Mouse (Mus musculus) lung, embryonic 15.5 days (tissue): ENCODE measurements around the gene Lrrc47. TPM values are rescaled to one million over a fixed set of nuclear protein-coding genes. Genes with fewer than 3 reads are reported as not detected.

Source experiments
- ATAC-seq: fragments of 200-750 bp; cut with Nextera tagmentation; 2 replicates; pipeline ENCODE4 v1.8.0; 2017; ENCODE audit warnings: moderate number of reproducible peaks, borderline replicate concordance; ENCODE audit not compliant: low FRiP score, low TSS enrichment; ENCODE audit errors: extremely low read depth
- H3K27ac ChIP-seq: fragments of 300-500 bp; sonication (generic); 2 replicates; pipeline ENCODE4 v1.5.1; 2015; ENCODE audit warnings: moderate library complexity, mild to moderate bottlenecking, inconsistent platforms
- H3K27me3 ChIP-seq: fragments of 300-500 bp; sonication (generic); 2 replicates; pipeline ENCODE4 v1.6.1; 2015; ENCODE audit warnings: inconsistent platforms
- H3K36me3 ChIP-seq: fragments of 300-500 bp; sonication (generic); 2 replicates; pipeline ENCODE4 v1.6.1; 2015; ENCODE audit warnings: inconsistent platforms
- H3K4me1 ChIP-seq: fragments of 300-500 bp; sonication (generic); 2 replicates; pipeline ENCODE4 v1.6.1; 2015; ENCODE audit warnings: inconsistent platforms
- H3K4me2 ChIP-seq: fragments of 300-500 bp; sonication (generic); 2 replicates; pipeline ENCODE4 v1.6.1; 2015; ENCODE audit warnings: inconsistent platforms, mild to moderate bottlenecking, moderate library complexity
- H3K4me3 ChIP-seq: fragments of 300-500 bp; sonication (generic); 2 replicates; pipeline ENCODE4 v1.5.1; 2015; ENCODE audit warnings: mild to moderate bottlenecking, inconsistent platforms
- H3K9ac ChIP-seq: fragments of 300-500 bp; sonication (generic); 2 replicates; pipeline ENCODE4 v1.6.1; 2015; ENCODE audit warnings: inconsistent platforms
- H3K9me3 ChIP-seq: fragments of 300-500 bp; sonication (generic); 2 replicates; pipeline ENCODE4 v1.6.1; 2016; ENCODE audit warnings: inconsistent platforms
- WGBS: fragments of 180-500 bp; shearing (Covaris S2); methylation state at CpG from one replicate; pipeline ENCODE4 v1.1.7; 2015; 5-methylcytosine and 5-hydroxymethylcytosine counted together
- polyA plus RNA-seq: library from polyadenylated mRNA; unstranded; fragments of >200 nt; fragmentation: Nextera tagmentation; extraction: Ambion mirVana; gene quantifications from 2 replicates; pipeline ENCODE4 v1.2.1, GENCODE M21; 2015

Gene Lrrc47
- 18.0 and 19.5 TPM in 2 replicates for polyA plus RNA-seq

DNA sequence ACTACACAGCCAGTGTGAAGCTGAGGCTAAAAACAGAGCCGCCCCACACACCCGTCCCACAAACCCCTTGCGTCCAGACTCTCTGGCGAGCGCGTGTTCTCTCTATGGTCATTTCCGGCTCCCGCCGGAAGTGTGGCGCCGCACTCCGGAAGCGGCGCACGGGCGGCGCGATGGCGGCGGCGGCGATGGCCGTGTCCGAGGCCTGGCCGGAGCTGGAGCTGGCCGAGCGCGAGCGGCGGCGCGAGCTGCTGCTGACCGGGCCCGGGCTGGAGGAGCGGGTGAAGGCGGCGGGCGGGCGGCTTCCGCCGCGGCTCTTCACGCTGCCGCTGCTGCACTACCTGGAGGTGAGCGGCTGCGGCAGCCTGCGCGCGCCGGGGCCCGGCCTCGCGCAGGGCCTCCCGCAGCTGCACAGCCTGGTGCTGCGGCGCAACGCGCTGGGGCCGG lies at the start of gene Lrrc47:
Lrrc47 (plus strand) TSS at position 86 of the 444 bp plus-strand sequence.
- peak within 1 kb of the TSS; percentile 79 for H3K4me2 ChIP-seq
- H3K4me1 ChIP-seq: peaks cover 20% of the 10 kb centered on the region
- no peaks in the 10 kb centered on the region for H3K27me3 ChIP-seq
- ATAC-seq: peak; percentile 88
- 0% methylated on average over 42 of the region's 59 CpGs for WGBS
- H3K36me3 ChIP-seq: peaks cover 29% of the 10 kb centered on the region
- peak within 1 kb of the TSS; percentile 81 for H3K4me3 ChIP-seq
- no peaks in the 10 kb centered on the region for H3K9me3 ChIP-seq
- H3K9ac ChIP-seq: peak within 1 kb of the TSS; percentile 84
- peak within 1 kb of the TSS; percentile 41; the same call in 1 of the 2 replicates for H3K27ac ChIP-seq

- no peak overlapping the region for H3K9ac ChIP-seq
- no peak for ATAC-seq
- H3K36me3 ChIP-seq: peaks cover 47% of the 10 kb centered on the region
- no peaks in the 10 kb centered on the region for H3K27me3 ChIP-seq
- H3K4me2 ChIP-seq: no peak overlapping the region
- peaks cover 13% of the 10 kb centered on the region for H3K4me1 ChIP-seq
- H3K4me3 ChIP-seq: no peak overlapping the region
- no peak overlapping the region for H3K27ac ChIP-seq
- 74% methylated on average over 7 of the region's 7 CpGs for WGBS
- H3K9me3 ChIP-seq: no peaks in the 10 kb centered on the region
Measured at GRCm38 (mm10) chr4:153962631-153963030, 48.9 kb upstream of the Lrrc47 start.

DNA sequence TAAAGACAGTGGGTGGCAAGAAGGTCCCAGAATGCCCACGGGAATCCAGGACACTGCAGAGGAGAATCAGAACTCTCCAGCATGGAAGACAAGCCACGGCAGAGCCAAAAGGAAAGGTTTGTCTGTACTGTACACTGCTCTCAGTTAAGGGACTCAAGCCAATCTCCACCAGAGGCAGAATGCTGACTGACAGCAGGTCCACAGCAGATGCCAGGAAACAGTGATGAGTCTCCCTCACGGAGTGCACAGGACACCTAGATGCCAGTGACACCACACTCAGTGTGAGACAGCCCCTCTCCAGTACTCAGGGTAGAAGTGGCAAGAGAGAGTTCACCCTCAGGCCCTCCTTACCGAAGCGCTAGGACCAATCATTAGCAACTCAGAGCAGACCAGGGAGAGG lies 44.9 kb upstream of the Lrrc47 start:
- 87% methylated on average over 5 of the region's 5 CpGs for WGBS
- Histone ChIP-seq H3K27me3 (no peaks in the 10 kb centered on the region), H3K4me2 (no peak overlapping the region), H3K9me3 (no peaks in the 10 kb centered on the region), H3K27ac (no peak overlapping the region), H3K4me3 (no peak overlapping the region), H3K4me1 (no peaks in the 10 kb centered on the region), H3K9ac (no peak overlapping the region), H3K36me3 (peaks cover 40% of the 10 kb centered on the region)
- no peak for ATAC-seq

DNA sequence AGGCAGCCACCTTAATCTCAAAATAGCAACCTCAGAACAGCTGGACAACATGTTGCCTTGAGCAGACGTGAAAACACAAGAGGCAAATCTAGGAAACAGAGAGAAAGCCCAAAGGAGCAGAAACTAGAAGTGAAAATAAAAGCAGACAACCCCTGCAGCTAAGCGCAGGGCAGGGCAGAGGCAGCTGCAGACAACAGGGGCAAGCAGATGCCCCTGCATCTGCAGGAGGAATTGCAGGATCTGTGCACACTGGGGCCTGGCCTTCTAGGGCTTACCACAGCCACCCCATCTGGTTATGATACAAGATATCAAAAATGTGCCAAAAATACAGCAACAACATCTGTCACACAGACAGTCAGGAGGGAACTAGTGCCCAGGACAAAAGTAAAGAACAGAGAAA lies 44.0 kb upstream of the Lrrc47 start:
- no peak overlapping the region for H3K9ac ChIP-seq
- no peak for ATAC-seq
- no peaks in the 10 kb centered on the region for H3K9me3 ChIP-seq
- H3K4me3 ChIP-seq: no peak overlapping the region
- peaks cover 32% of the 10 kb centered on the region for H3K36me3 ChIP-seq
- no peak overlapping the region for H3K27ac ChIP-seq
- no peaks in the 10 kb centered on the region for H3K27me3 ChIP-seq
- 90% methylated on average over 2 of the region's 2 CpGs for WGBS
- no peak overlapping the region for H3K4me2 ChIP-seq
- no peaks in the 10 kb centered on the region for H3K4me1 ChIP-seq

- Histone ChIP-seq H3K9me3 (no peaks in the 10 kb centered on the region), H3K4me3 (no peak overlapping the region), H3K4me2 (no peak overlapping the region), H3K9ac (no peak overlapping the region), H3K27me3 (no peaks in the 10 kb centered on the region), H3K27ac (no peak overlapping the region), H3K36me3 (peaks cover 27% of the 10 kb centered on the region), H3K4me1 (no peaks in the 10 kb centered on the region)
- WGBS: 79% methylated on average over 2 of the region's 2 CpGs
- ATAC-seq: no peak
Measured at GRCm38 (mm10) chr4:153968063-153968462, 43.5 kb upstream of the Lrrc47 start.

- Histone ChIP-seq H3K9ac (peak within 1 kb of the TSS; percentile 81), H3K36me3 (peaks cover 14% of the 10 kb centered on the region), H3K4me3 (peak within 1 kb of the TSS; percentile 88), H3K9me3 (no peaks in the 10 kb centered on the region), H3K4me2 (peak within 1 kb of the TSS; percentile 72), H3K4me1 (peaks cover 16% of the 10 kb centered on the region), H3K27me3 (no peaks in the 10 kb centered on the region), H3K27ac (no peak within 1 kb of the TSS)
- peak; percentile 97 for ATAC-seq
- WGBS: 1% methylated on average over 68 of the region's 68 CpGs
Measured at GRCm38 (mm10) chr4:153974431-153975291, 36.9 kb upstream of the Lrrc47 start, which contains the start of the genes Dffb and Cep104. TSS of gene Dffb (minus strand) at chr4:153975126. TSS of gene Cep104 (plus strand) at chr4:153975194.

GRCm38 (mm10) chr4:153975292-153975662 lies 36.3 kb upstream of the Lrrc47 start:
- Histone ChIP-seq H3K9ac (peak overlapping the region; percentile 81), H3K27ac (no peak overlapping the region), H3K27me3 (no peaks in the 10 kb centered on the region), H3K9me3 (no peaks in the 10 kb centered on the region), H3K4me2 (peak overlapping the region; percentile 72), H3K36me3 (peaks cover 13% of the 10 kb centered on the region), H3K4me1 (peaks cover 16% of the 10 kb centered on the region), H3K4me3 (peak overlapping the region; percentile 88)
- WGBS: under 1% methylated on average over 33 of the region's 33 CpGs
- no peak; the same call in 1 of the 2 replicates for ATAC-seq

GRCm38 (mm10) chr4:153975768-153976167 lies 35.8 kb upstream of the Lrrc47 start:
- Histone ChIP-seq H3K36me3 (peaks cover 16% of the 10 kb centered on the region), H3K4me2 (peak overlapping the region; percentile 72), H3K4me3 (peak overlapping the region; percentile 88), H3K27ac (no peak overlapping the region), H3K27me3 (no peaks in the 10 kb centered on the region), H3K4me1 (peaks cover 16% of the 10 kb centered on the region), H3K9me3 (no peaks in the 10 kb centered on the region), H3K9ac (peak overlapping the region; percentile 81)
- WGBS: 36% methylated on average over 6 of the region's 6 CpGs
- no peak for ATAC-seq

DNA sequence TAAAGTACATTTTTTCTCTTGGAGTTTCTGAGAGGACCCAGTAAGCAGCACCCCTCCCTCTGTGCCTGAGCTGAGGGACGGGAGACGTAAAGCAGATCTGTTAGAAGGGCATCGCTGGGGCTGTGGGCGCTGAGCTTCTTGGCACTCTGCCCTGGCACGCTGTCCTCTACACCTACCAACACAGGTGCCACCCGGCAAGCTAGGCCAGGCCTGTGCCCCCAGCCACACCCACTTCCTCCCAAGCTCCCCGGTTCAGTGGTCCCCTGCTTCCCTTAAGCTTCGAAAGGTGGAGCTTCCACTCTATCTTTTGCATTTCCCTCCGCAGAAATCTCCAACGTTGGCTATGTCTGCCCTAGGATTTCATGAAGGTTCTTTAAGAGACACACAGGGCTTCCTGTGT lies 32.3 kb upstream of the Lrrc47 start:
- H3K4me3 ChIP-seq: no peak overlapping the region
- 86% methylated on average over 10 of the region's 10 CpGs for WGBS

DNA sequence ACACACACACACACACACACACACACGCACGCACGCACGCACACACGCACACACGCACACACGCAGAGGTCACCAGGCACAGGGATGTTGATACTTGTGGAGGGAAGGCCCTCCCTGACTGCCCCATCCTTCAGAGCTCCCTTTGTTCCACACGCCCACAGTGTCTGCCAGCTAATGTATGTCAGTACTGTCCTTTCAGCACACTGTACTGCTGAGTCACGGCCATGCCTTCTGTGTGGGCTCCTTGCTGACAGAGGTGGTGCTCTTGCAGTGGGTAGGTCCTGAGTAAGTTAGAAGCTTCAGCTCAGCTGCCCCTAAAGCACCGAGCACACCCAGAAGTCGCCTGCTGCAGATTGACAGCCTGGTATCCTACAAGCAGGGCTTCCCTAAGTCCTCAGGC lies 31.1 kb upstream of the Lrrc47 start:
- no peak overlapping the region for H3K27ac ChIP-seq
- peaks cover 14% of the 10 kb centered on the region for H3K4me1 ChIP-seq
- peaks cover 44% of the 10 kb centered on the region for H3K36me3 ChIP-seq
- no peak for ATAC-seq
- 91% methylated on average over 11 of the region's 11 CpGs for WGBS
- H3K9me3 ChIP-seq: no peaks in the 10 kb centered on the region
- H3K4me2 ChIP-seq: no peak overlapping the region
- no peak overlapping the region for H3K4me3 ChIP-seq
- no peaks in the 10 kb centered on the region for H3K27me3 ChIP-seq
- H3K9ac ChIP-seq: no peak overlapping the region

More for the DNA sequence above, 32.3 kb upstream of the Lrrc47 start:
- H3K4me1 ChIP-seq: peaks cover 14% of the 10 kb centered on the region
- peaks cover 32% of the 10 kb centered on the region for H3K36me3 ChIP-seq
- H3K4me2 ChIP-seq: no peak overlapping the region
- no peak overlapping the region for H3K9ac ChIP-seq
- no peak overlapping the region for H3K27ac ChIP-seq
- no peaks in the 10 kb centered on the region for H3K27me3 ChIP-seq
- H3K9me3 ChIP-seq: no peaks in the 10 kb centered on the region
- no peak for ATAC-seq

DNA sequence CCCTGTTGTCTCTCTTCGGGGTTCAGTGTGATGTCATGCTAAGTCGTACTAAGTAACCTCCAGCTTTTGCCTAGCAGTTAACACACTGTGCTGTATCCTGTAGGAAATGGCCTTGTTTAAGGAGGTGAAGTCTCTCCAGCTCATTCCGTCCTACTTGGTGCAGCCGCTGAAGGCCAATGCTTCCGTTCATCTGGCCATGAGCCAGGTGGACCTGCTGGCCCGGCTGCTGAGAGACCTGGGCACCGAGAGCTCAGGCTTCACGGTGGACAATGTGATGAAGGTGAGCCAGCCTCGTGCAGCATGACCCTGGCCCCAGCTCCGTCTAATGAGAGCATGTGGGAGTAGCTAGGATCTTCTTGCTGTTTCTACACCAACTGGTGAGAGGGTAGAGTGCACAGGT lies 18.8 kb upstream of the Lrrc47 start:
- H3K9ac ChIP-seq: no peak overlapping the region
- H3K4me1 ChIP-seq: no peaks in the 10 kb centered on the region
- H3K9me3 ChIP-seq: no peaks in the 10 kb centered on the region
- no peak overlapping the region for H3K4me2 ChIP-seq
- 88% methylated on average over 10 of the region's 10 CpGs for WGBS
- ATAC-seq: no peak
- H3K27me3 ChIP-seq: no peaks in the 10 kb centered on the region
- peaks cover 76% of the 10 kb centered on the region for H3K36me3 ChIP-seq
- no peak overlapping the region for H3K27ac ChIP-seq
- H3K4me3 ChIP-seq: no peak overlapping the region

- no peak overlapping the region for H3K27ac ChIP-seq
- no peak for ATAC-seq
- H3K27me3 ChIP-seq: no peaks in the 10 kb centered on the region
- peaks cover 76% of the 10 kb centered on the region for H3K36me3 ChIP-seq
- no peaks in the 10 kb centered on the region for H3K9me3 ChIP-seq
- no peak overlapping the region for H3K4me3 ChIP-seq
- H3K4me1 ChIP-seq: no peaks in the 10 kb centered on the region
- H3K4me2 ChIP-seq: no peak overlapping the region
- 88% methylated on average over 8 of the region's 8 CpGs for WGBS
- no peak overlapping the region for H3K9ac ChIP-seq
Measured at GRCm38 (mm10) chr4:153993505-153993904, 18.0 kb upstream of the Lrrc47 start.
